Mouse (Mus musculus): ENCODE measurements around the gene Ncam1. TPM values are rescaled to one million over a fixed set of nuclear protein-coding genes. Genes with fewer than 3 reads are reported as not detected.

Gene Ncam1
- total RNA-seq, 2 experiments from 2014 or later: 287 to 299 TPM

DNA sequence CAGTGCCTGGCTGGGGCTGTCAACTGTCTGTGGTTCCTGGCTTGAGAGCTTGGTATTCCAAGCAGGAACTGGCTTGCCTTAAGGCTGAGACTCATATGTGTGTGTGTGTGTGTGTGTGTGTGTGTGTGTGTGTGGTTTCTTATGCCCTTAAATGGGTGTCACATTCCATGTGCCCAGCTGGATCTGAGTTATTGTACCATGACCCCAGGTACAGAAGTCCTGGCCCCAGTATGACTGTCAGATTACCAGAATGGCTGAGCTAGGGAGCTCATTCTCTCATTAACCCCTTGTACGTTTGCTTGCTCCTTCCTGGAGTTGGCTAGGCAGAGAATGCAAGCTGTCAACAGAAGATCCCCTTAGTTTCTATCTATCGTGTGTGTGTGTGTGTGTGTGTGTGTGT lies 284.4 kb downstream of the Ncam1 start:
- no peak for DNase-seq (ENCODE audit: low spot score in 2 of 2)

DNA sequence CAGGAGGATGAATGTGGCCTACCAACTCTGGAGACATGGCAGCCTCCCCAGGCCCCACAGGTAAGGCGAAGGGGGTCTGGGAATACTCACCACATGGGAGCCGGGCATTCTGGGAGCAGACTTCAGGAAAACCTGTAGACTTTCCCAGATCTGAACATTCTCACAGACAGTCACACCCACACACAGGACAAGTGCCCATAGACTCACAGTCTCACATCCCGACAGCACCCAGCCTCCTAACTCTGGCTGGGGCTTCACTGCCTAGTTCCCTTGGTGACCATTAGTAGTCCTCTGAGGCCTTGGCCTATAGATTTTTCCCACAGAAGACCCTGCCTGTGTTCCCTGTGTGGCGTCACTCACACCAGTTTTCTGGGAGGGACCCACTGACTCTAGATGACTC lies 288.1 kb downstream of the Ncam1 start:
- no peak for DNase-seq (ENCODE audit: low spot score in 2 of 2)

DNA sequence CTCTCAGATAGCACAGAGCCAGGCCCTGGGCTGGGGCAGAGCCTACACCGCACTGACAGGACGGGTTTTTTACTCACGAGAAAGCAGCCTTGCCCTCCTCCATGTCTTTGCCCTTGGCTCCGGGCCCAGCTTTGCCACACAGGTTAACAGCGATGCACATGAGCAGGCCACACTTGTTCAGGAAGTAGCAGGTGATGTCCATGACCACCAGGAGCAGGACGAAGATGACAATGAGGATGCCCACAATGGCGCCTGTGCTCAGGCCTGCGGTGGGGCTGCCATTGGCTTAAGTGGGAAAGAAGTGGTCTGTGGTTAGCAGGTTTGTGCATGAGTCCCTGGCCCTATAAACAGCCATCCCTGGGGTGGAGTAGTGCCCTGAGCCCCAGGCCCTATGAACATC lies 289.1 kb downstream of the Ncam1 start:
- DNase-seq (ENCODE audit: low spot score in 2 of 2): no peak

DNA sequence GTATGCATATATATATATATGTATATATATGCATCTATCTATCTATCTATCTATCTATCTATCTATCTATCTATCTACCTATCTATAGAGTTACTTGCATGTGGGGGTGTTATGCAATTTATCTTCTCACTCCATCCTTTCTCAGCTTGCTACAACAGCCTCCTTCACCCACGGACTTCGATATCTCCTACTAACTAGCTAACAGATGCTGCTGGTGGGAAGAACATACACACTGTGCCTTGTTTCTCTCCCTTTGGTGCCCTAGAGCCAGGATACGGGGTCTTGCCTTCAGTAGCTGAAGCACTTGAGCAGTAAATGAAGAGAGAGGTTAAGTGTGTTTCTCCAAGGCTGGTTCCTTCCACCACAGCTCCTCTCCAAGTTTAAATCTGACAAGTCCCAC lies 289.6 kb downstream of the Ncam1 start:
- DNase-seq (ENCODE audit: low spot score in 2 of 2): peak in 1 of 2 experiments; percentile 45

DNA sequence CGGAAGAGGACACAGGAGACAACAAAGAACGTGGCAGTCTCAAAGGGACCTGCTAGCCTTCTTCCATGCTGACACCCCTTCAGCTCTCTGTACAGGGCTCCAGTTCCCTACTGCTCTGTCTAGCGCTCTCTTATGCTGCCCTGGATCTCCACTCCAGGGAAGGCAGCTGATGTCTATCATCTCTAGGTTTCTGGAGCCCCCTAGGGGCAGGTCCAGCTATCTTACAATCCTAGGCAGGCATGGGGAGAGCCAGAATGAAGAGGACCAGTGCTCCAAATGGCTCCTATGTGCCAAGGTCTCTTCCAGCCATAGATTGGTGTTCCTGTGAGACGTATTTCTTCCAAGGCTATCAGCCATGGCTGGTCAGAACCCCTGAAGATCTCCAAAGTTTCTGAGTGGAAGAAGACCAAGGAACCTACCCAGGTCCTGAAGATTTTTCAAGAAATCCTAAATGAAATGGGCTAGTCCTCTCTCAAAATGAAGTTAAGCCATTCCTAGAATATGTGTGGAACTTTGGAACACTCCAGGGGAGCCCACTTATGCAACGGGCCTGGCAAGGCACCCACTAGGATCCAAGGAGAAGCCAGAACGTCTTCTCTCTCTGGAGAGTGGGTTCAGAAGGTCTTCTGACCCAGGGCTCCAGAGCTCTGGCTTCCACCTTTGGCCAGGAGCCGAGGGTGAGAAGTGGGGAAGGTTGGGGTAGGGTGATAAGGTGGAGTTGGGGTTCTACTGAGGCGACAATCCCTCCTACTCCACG lies 290.7 kb downstream of the Ncam1 start:
- peak in 1 of 2 experiments; percentile 33 for DNase-seq (ENCODE audit: low spot score in 2 of 2)

DNA sequence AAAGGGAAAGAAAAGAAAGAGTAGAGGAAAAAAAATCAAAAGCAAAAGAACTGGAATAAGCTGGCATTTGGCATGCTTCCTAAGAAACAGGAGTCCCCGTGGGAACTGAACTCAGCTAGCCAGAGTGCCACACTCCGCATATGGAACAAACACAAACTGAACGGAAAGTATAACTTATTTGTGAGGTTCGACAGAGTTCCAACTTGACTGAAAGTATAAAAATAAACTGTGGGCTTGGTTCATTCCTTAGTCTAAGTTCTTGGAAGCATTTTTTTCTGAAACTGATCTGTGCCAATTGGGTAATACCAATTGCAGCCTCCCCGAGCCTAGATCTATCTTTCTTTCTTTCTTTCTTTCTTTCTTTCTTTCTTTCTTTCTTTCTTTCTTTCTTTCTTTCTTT lies 294.1 kb downstream of the Ncam1 start:
- peak in 1 of 2 experiments; percentile 31 for DNase-seq (ENCODE audit: low spot score in 2 of 2)

DNA sequence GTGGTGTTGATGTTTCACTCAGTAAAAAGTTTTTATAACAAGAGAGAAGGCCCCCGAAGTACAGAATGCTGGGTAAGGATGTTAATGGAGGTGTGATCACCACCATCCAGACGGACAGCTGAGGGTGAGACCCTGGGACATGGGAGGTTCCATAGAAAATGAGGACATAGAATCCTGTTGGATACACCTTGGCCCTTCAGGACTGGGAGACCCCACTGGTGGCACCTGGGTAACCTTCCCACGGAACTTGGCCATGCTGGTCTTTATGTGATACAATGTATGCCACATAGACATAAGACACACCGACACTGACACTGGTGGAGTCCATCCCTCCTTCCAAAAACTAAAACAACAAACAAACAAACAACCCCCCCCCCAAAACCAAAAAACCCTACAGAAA lies 296.5 kb downstream of the Ncam1 start:
- DNase-seq (ENCODE audit: low spot score in 2 of 2): no peak

DNA sequence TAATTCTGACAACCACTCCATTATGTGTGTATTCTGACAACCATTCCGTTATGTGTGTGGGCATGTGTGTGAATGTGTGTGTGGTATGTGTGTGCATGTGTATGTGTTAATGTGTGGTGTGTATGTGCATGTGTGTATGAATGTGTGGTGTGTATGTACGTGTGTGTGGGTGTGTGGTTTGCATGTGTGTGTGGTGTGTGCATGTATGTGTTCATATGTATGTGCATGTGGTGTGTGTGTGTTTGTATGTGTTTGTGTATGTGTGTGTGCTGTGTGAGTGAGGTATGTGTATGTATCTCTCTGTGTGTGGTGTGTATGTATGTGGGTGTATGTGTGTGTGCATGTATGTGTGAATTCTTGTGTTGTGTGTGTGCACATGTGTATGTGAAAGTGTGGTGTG lies 298.8 kb downstream of the Ncam1 start:
- no peak for DNase-seq (ENCODE audit: low spot score in 2 of 2)

DNA sequence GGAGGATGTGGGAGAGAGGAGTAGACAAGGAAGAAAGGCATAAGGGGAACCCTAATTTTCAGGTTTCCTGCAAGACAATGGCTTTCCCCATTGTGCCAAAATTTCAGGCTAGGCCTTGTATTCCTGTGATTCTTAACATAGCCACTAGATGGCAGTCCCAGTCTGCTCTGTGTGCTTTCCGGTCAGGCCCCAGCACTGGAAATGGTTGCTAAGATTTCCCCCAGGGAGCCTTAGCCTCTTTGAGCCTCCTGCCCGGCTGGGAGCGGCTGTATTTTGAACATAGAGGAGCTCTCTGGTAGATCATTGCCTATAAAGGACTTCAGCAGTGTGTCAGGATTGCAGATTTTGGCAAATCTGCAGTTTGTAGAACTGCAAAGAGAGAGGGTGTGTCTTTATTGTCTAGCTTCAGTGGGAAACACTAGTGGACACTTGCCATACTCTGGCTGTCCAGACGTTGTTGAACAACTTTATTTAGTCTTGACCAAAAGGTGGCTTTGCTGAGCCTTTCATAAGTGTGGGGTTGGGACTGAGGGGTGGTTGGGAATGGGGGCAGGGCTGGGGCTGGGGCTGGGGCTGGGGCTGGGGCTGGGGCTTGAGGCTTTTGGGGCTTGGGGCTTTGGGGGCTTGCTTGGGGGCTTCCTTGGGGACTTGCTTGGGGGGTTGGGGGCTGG lies 304.6 kb downstream of the Ncam1 start:
- peak in 1 of 2 experiments; percentile 82 for DNase-seq (ENCODE audit: low spot score in 2 of 2)

DNA sequence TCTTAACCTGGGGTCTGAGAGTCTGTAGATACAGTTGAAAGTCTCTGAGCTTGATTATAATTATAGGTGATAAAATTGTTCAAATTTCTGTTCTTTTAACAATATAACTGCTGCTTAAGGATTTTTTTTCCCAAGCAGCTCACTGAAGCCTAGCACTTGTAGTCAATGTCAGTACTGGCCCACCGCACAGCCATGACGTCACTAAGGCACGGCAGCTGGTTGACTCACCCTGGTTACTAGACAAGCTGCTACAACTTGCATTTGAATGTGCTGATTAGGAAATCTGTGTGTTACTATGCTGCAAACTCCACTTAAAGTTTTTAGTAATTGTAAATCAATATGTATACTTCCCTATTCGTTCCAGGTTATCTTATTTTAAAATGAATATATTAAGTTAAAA lies 308.1 kb downstream of the Ncam1 start:
- DNase-seq (ENCODE audit: low spot score in 2 of 2): peak in 1 of 2 experiments; percentile 54

DNA sequence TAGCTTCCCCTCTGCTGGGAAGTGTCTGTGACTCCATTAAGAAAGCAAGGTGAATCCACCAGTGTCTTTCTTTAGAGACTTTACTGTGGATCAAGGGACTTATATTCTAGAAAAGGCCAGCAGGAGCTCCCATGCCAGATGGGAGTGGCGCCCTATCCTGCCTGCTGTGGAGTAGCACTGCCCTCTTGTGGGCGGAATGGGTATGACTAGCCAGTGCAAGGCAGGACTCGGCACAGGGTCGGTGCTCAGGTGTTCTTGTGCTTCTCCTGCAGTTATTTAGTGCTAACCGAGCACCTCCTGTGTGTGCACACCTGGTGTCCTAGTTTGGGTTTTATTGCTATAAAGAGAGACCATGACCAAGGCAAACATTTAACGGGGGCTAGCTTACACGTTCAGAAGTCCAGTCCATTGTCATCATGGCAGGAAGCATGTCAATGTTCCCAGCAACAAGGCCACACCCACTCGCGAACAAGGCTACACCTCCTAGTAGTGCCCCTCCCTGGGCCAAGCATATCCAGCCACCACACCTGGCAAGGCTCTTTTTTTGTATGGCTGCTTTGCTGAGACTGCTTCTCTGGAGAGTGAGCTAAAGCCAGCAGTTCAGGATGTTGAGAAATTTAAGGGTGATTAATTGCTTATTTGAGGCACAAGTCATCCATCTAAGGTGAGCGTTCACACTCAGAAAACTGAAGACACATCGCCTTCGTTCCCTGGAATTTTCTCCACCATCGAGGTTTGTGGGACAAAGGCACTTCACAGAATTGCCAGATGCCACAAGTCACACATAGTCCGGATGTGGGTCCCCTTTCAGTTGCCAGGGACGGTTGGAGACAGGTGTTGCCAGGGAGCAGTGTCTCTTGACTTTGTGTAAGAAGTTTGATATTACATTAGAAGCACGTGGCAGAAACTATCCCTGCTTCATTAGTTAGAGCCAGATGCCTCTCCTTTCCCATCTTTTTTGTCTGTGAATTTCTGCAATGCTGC lies 309.5 kb downstream of the Ncam1 start:
- peak; percentile 68 to 88 for DNase-seq (ENCODE audit: low spot score in 2 of 2)

DNA sequence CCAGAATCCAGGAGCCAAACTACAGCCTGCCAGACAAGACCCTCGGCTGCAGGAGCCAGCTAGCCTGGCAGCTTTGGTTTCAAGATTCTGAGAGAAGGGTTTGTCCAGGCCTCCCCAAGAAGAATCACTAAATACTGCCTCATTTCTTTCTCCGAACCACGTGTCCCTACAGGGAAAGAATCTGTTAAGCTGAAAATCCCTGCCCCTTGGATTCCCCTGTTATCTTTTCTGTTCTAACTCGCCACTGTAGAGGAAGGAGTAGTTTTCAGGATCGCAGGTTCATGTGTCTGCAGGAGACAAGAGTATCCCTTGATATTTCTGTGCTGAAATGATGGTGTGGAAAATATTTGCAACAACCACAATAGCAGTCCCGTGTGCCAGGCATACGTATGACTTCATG lies 310.5 kb downstream of the Ncam1 start:
- DNase-seq (ENCODE audit: low spot score in 2 of 2): no peak

DNA sequence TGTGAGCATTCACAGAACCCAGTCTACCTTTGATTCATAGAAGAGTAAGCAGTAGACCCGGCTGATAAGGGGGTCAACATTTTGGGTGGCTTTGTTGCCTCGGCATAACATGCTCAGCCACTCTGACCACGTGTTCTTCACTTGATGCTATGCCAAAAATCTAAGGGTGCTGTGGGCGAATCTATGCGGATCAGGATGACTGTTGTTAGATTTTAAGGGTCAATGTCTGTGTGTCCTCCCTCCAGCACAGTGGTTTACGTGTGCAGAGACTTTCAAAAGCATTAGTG lies 311.1 kb downstream of the Ncam1 start:
- DNase-seq (ENCODE audit: low spot score in 2 of 2): no peak

DNA sequence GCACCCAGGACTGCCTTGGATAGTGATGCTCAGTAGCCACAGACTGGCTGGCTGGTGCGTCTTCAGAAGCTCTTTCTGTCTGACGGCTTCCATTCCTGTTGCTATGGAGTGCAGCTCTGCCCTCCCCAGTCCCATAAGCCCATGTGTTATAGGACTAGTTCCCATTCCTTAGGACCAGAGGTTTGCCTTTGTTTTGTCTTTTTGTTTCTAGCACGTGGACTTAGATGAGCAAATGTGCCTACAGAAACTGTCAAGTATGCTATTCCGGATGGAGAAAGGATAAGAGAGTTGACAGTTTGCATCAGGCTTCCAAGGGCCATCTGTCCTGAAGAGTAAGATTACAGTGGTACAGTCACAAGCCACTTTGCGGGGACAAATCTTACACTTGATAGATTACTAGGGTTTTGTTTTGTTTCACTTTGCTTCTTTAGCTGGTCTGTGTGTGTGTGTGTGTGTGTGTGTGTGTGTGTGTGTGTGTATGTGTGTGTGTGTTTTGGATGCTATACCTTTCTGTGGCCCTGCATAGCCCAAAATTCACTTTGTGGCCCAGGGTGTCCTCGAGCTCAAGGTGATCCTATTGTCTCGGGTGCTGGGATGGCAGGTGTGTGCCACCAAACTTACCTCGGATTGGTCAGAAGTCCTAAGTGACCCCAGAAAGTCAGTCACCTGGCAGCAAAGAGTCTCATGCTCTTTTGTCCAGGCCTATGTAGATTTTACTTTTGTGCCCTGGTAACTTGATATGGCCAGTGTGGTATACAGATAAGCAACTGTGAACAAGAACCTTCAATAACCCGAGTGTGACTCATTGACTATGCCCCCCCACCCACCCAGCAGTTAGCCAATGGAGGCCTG lies 311.7 kb downstream of the Ncam1 start:
- DNase-seq (ENCODE audit: low spot score in 2 of 2): no peak

DNA sequence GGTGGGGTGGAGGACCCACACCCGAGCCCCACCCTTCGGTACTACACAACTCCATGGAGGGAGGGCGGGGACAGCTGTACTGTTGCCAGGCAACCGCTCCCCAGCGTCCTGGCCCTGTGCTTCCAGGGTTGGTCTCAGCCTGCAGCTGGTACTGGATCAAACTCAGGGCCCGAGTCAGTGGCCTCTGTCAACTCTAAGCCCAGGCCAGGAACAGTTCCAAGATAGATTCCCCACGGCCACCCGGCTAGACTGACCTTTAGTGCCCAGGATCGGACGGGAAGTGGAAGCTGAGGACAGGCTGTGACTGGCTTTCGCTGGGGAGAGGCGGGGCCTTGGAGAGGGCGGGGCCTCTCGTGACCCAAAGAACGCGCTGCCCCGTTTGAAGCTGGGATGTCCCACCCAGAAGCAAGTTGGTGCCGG lies 312.8 kb downstream of the Ncam1 start, which contains the start of gene Ttc12:
Ttc12 (minus strand) TSS at position 334 of the 420 bp plus-strand sequence.
- DNase-seq (ENCODE audit: low spot score in 2 of 2): peak in 1 of 2 experiments; percentile 71

DNA sequence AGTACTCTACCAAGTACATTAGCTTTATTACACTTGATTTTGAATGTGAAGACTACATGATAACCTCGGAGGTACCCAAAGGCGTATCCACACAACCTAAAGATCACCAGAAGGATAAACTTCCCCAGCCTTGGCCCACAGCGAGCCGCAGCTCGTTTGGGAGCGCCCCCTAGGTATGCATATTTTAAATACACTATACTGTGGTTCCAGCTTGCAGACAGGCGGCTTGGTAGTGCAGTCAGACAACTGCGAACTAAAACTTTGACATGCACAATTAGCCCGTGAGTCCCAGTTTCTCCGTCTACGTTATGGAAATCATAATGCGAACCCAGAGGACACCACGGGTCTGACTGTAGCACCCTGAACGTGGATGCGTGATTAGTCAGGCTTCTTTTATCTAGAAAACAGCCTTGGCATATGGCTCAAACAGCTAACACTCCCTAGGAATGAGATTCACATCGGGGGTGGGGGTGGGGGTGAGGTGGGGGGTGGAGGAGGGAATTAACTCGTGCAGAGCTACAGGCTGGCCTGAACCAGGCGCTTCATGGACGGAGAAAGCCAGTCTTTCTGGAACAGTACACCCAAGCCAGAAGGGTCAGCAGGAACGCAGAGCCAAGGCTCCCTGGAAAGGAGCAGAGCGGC lies 313.4 kb downstream of the Ncam1 start:
- peak in 1 of 2 experiments; percentile 57 for DNase-seq (ENCODE audit: low spot score in 2 of 2)

DNA sequence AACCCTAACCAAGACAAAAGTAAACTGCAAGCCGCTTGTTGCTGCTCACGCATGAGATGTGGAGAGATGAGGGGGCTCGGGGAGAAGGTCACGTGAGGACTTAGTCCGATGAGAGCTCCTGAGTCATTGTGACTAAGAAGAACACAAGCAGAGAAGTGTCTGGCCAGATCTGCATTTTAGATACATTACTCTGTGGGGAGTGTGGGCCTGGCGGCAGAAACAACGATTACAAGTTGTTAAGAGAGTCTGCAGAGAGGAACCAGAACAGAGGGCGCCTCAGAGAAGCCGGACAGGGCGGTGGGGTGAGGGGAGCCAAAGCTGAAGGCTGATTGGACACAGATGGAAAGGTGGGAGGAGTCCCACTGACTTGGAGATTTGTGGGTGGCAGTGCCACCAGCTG lies 315.4 kb downstream of the Ncam1 start:
- no peak for DNase-seq (ENCODE audit: low spot score in 2 of 2)

DNA sequence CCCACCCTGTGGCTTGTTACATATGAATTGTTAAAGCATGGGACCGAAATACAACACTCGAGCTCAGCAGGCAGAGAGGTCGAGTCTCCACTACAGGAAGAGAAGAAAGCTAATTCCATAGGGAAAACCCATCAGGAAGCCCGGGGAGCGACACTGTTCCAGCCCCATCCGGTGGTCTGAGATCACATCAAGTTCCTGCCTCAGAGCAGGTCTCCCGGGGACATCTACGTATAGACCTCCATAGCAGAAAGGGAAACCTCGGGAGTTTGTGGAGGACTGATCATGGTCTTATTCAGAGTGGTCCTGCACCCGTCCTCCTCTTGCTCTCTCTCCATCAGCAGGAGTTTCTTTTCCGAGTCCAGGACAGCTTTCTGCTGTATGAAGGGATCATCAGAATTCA lies 326.6 kb downstream of the Ncam1 start:
- DNase-seq (ENCODE audit: low spot score in 2 of 2): no peak

DNA sequence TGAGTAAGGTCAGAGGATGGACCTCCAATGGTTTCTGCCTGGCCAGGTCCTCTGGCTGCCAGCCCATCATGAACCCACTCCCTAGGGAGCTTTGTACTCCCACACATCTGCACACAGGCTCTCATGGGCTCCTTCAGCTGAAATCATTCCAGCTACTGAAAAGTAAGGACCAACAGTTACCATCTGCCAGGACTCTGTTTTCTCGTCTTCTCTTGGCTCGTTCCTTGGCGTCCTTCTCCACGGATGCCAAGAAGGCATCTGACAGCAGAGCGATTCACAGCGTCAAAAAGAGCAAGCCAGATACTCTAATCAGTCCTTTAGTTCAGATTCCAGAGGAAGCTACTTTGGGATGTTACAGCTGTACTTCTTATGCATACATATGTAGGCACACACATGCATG lies 327.8 kb downstream of the Ncam1 start:
- DNase-seq (ENCODE audit: low spot score in 2 of 2): no peak

DNA sequence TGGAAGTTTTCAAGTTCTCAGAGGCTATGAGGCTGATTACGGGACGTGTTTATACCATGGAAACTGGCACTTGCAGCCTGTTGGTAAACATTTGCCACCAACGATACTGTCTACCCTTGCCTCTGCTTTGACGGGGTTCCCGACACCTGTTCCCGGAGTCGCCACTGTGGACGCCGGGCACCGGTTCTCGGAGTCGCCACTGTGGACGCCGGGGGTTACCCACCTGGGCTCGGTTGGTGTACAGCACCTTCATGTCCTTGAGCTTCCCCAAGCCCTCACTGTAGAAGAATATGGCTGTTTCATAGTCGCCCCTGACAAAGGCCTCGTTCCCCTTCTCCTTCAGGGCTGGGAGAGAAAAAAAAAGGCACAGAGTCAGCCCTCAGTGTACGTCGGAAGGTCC lies 328.7 kb downstream of the Ncam1 start:
- DNase-seq (ENCODE audit: low spot score in 2 of 2): no peak

All from layer of hippocampus, adult 18-20 months (tissue).